Mouse (Mus musculus): ENCODE measurements around the gene Cldn24.
"Not testable (repeated sequence)": the region's sequence is repeated elsewhere in the genome, so short reads cannot be mapped to it uniquely, and the experiment has no call there.

The Cldn24 gene

DNA sequence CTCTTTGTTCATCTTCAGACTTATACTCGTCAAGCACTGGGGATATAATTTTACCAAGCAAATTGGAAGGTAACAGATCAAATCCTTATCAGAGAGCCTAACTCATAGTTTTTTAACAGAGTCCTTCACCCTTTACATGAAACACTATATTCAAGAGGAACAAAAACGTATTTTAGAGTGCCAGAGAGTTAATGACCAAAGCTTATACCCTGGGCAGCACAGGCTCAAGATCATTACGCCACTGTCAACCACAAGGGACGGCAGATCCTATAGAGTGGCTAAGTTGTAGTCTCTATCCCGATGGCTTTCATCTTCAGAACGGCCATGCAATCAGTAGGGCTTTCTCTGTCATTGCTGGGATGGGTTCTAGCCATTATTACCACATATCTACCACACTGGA lies at the start of gene Cldn24:
Gene Cldn24, plus strand, starts transcription at position 301 of the 400 bp plus-strand sequence.
- DNase-seq (ENCODE audit: extremely low read depth, low read depth), result no peak

DNA sequence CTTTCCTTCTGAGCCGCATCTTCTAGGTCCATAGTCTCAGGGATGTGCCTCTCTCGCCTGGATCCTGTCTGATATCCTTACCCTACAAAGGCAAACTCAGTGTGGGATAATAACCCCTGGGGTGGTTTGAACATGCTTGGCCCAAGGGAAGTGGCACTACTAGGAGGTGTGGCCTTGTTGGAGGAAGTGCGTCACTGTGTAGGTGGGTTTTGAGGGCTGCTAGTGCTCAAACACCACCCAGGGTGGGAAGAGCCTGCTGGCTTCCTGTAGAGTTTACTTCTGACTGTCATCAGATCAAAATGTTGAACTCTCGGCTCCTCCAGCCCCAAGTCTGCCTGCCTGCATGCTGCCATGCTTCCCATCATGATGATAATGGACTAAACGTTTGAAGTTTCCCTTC lies 49.0 kb upstream of the Cldn24 start:
- DNase-seq (ENCODE audit: extremely low read depth, low read depth), result no peak

DNA sequence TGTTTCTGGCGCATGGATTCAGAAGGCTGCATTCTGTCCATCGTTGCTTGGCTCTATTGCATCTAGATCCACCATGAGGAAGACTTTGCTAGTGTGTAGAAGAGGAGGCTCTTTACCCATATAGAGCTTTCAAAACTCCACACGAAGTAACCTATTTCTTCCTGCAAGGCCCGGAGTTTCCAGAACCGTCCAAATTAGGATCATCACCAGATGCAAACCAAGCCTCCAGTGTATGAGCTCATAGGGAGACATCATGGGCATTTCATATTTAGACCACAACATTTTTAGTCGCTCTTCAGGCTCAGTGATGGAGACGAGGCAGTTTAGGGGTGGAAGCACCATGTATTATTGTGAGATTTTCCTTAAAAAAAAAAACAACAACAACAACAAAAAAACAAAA lies 44.5 kb upstream of the Cldn24 start:
- DNase-seq (ENCODE audit: extremely low read depth, low read depth), result no peak

DNA sequence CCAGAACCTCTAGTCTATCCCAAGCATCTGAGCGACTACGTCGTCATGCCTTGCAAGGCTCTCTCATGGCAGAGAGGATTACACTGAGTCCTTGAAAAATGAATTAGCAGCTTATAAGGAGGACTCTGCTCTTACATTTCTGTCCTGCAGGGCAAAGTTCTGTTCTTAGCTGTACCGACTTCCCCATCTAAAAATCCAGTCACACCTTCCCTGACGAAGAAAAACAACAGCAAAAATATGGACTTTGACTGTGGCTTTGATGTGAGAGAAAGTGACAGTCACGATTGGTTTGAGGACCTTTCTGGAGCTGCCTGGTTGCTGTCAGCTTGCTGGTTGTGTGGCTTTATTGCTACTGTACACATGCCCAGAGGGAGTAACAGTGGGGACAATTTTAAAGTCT lies 42.4 kb upstream of the Cldn24 start:
- no peak for DNase-seq (ENCODE audit: extremely low read depth, low read depth)

DNA sequence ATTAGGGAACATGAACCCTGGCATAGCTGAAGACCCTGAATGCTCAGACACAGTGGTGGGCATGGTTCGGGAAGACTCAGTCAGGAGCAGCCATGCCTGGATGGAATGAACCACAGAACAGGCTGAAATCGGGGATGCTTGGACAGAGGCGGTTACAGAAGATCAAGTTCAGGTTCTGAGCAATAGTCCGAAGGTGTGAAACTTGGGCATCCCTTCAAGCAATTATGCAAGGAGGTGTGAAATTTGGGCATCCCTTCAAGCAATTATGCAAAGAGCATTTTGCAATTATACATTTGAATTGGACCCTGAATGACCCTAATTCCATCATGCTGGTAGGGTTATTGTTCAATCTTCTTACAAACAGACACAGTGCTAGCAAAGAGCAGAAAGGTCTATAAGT lies 40.1 kb upstream of the Cldn24 start:
- no peak for DNase-seq (ENCODE audit: extremely low read depth, low read depth)

DNA sequence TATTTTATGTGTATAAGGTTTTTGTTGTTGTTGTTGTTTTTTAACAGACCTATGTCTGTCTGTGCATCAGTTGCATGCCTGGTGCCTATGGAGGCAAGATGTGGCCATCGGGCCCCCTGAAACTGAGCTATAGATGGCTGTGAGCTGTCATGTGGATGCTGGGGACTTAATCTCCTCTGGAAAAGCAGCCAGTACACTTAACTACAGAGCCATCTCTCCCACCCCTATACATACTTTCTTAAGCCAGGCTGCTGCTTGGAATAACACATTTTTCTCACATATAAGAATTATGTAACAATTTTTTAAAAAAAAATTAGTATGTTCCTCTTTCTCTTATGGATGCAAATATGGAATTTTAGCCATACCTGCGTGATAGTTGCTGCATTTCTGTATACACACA lies 38.4 kb upstream of the Cldn24 start:
- no peak for DNase-seq (ENCODE audit: extremely low read depth, low read depth)

DNA sequence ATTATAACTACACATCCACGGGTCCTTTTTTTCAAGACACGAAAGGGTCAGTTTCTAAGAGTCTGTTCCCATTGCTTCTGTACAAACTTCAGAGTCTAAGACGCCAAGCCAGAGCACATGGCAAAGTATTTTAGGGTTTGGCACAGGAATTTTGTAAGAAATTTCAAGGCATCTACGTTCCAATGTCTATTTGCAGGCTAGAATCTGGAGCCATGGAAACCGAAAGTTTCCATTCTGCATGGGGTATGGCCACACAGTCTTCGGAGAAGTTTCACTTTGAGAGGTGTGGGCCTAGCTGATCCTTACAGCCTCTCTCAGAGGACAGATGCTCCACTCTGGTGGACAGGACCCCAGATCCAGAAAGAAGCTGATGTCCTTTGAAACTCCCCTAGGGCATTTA lies 38.0 kb upstream of the Cldn24 start:
- DNase-seq (ENCODE audit: extremely low read depth, low read depth), result no peak

DNA sequence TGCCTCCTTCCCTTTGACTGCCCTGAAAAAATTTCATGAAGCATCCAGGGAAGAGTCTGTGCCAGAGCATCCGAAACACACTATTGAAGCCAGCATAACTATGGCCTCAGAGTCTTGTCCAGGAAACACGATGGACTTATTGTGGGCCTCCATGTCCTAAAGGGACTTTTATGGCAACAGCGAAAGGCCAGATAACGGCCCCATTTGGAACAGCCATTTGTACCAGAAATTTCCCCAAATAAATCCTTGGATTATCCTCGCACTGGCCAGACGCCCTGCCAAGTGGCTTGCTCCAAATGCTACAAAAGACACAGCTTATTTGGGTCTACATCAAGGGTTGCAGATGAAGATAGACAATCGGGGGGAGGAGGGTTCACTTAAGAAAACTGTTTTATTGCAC lies 37.5 kb upstream of the Cldn24 start:
- no peak for DNase-seq (ENCODE audit: extremely low read depth, low read depth)

DNA sequence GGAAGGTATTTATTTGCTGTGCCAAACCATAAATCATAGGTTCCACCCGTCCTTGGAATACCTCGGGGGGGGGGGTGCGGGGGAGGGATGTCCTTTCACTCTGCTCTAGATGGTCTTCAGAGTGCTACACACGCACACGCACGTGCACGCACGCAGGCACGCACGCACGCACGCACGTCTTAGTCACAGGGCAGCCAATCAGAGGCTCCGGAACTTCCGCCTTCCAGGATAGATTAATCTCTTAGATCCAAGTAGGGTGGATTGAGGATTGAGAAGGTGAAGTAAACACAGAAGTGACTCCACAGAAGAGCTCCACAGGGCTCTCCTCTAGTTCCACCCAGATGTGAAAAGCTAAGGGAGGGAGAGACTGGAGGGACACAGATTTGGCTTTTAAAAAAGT lies 35.6 kb upstream of the Cldn24 start:
- DNase-seq (ENCODE audit: extremely low read depth, low read depth), result no peak

DNA sequence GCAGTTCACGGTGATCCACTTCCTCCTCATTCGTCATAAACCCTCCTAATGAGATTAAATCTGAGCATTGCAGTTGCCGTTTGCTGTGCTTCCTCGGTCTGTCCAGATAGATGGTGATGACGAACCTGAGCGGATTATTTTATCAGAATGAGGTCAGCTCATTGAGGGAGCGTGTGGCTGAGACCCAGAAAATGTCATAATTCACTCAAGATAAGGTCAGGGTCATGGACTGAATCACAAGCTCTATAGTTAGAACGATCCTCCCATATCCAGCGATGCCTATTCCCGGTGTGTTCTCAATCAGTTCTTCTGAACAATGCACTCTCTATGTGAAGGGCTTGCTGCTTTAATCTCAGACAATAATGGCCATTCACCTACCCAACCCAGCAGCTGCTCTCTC lies 34.2 kb upstream of the Cldn24 start:
- no peak for DNase-seq (ENCODE audit: extremely low read depth, low read depth)

DNA sequence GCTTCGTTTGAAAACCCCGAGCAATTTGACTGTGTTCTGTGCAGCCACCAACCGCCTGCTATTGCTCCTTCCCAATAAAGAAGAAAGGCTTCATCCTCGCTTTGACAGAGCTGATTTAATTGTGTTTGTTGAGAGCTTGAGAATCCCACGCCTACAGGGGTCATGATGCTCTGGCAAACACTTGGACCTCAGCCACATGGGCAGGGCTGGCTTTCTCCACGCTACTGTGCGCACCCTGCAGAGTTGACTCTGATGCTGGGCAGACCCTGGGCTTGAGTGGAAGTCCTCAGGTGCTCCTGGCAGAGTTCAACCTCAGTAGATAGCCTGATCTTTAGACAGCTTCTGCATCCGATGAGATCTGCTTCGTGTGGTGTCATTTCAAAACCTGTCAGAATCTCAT lies 30.0 kb upstream of the Cldn24 start:
- DNase-seq (ENCODE audit: extremely low read depth, low read depth), result no peak

DNA sequence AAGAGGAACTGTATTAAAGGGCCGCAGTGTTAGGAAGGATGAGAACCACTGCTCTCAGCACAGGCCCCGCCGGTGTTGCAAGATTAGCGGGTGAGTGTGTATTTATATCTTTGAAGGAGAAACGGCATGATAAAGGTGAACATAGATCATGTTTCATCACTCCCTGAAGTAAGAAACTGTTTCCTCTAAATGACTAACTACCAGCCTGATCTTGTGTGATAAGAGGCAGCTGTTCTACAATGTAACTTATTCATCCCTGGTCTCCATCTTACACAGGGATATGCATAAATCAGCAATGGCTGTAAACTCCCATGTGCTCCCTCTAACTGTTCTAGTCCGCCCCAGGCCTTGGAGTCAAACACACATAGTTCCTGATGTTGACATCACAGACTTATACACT lies 22.5 kb upstream of the Cldn24 start:
- DNase-seq (ENCODE audit: extremely low read depth, low read depth), result no peak

DNA sequence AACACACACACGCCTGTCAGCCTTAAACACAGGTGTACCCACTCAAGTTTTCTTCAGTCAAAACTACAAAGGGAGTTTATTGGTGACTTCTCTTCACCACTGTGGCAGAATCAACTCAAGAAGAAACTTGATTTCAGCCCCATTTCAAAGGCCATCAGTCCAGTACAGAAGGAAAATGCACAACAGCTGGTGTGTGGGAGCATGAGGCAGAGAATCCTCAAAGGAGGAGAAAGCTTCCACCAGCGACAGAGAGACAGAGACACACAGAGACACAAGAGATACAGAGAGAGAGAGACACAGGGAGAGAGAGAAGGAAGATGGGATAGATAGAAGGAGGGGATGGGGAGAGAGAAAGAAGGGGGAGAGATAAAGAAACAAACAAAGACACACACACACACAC lies 19.6 kb upstream of the Cldn24 start:
- DNase-seq (ENCODE audit: extremely low read depth, low read depth), result no peak

DNA sequence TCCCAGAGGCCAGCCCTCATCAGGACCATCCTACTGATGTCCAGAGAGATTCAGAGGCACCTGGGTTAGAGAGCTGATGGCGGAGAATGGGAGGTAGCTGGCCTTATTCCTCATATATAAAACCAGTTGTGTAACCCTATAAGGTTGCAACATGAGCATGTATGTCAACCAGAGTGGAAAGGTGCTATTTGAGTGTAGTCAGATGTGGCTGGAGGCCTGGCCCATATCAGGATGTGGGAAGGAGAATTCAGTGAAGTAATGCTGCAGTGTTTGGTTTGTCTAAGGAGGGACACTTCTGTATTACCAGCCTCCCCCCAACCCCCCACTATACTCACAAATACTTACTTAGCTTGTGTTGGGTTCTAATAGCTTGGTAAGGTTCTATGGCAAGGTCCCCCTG lies 17.7 kb upstream of the Cldn24 start:
- DNase-seq (ENCODE audit: extremely low read depth, low read depth), result no peak

DNA sequence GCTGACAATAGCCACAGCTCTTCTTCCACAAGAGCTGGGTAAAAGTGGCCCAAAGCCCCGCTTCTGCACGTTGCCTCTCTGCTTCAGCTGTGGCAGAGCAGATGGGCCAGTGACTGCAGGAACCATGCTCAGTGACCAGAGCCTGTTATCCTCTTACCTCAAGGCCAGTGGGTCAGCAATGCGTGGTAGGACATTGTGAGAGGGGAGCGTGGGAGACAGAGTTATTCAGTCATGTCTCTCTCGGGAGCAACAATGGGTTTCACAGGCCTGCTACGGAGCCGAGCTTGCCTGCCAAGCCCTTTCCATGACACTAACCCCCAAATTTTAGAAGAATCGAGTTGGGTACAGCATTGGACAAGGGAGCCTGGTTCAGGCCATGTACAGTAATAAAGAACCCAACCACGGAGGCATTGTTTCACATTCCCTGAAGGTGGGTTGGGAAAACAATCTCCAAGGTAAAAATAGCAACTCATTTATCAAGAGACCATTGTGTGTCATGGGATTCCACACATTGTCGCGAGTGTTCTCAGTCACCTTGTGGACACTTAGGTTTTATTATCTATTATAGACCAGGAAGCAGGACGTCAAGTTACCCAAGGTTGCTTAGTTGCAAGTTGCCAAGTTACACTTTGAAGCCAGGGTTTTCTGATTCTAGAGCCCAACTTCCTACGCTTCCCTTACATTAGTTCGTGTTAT lies 11.8 kb upstream of the Cldn24 start:
- DNase-seq (ENCODE audit: extremely low read depth, low read depth), result no peak

DNA sequence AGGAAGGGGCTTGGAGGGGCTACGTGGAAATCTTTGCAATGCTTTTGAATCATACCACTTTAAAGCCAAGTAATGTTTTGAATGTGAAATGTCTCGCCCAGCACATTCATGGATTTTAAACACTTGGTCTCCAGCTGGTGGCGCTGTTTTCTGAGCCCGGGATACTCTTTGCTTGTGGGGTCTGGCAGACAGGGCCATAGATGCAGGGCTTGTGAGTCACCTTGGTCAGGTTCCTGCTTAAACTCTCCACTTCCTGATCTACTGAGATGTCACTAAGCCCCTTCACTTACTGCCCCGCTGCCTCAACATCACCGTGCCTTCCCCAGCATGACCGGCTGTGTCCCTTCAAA lies 11.3 kb upstream of the Cldn24 start:
- no peak for DNase-seq (ENCODE audit: extremely low read depth, low read depth)

DNA sequence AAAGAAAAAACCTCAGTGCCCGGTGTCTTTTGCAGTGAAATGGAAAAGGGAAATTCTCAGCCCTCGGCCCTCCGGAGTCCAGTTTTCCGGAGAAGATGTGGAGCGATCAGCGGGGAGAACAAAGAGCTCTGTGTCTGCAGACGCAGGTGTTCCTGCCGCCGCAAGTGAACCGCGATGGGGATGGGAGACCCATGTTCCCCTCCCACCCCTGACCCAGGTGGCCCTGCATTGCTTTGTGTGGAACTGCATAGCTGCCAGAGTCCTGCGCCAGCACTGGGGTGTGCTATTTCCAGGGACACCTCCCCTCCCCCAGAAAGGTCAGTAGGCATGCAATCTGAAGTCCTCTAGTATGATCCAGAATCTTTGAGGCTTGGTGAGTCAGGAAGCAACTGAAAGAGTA lies 10.7 kb upstream of the Cldn24 start:
- no peak for DNase-seq (ENCODE audit: extremely low read depth, low read depth)

DNA sequence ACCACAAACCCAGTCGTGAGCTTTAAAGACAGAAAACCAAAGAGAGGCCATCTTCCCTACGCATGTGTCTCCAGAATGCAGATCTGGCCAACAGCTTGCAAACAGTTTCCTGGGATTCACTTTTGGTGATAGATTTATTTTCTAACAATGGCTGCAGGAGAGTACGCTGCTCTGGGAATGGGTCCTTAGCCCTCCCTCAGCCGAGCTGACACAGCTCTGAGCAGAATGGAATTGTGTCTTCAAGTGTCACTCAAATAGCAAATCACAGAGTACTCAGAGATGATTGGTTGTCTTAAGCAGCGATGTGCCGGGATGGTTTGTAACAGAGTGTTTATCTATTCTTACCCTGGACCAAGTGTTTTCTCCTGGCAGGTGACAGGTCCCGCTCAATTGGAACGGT lies 2.9 kb upstream of the Cldn24 start:
- DNase-seq (ENCODE audit: extremely low read depth, low read depth), result no peak

DNA sequence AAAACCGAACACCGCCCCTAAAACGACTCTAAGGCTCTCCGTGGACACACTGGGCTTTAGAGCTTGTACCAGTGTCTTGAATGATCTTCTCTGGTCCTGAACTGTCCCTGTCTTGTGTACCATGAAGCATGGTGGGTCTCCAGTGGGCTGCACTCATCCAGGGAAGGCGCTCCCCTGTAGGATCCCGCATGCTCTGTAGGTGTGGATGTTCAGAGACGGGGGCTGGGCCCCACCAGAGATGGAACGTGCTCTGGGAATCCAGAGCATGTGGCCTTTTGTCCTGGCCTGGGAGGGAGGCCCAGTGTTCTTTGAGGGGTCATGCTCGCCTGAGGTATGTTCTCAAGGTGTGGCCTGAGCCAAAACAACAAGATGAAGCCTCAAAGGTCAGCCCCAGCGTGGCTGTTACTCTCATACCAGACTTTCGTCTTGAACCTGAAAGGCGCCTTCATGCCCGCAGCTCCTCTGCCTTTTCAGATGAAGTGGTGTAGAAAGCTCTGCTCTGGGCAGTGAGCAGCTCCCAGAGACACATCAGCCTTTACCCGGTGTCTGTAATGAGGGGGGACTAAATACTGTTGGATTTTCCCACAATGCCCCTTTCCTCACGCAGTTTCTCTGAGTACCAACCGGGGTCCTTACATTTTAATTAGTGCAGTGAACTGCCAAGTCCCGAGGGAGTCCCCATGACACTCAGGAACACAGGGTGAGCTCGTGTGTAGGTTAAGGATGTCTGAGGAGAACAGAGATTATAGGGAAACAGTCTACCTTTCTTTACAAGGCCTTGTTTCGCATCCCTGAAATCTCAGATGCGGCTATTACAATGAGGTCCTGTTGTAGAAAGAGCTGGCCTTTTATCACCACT lies 800 bp upstream of the Cldn24 start:
- no peak for DNase-seq (ENCODE audit: extremely low read depth, low read depth)

DNA sequence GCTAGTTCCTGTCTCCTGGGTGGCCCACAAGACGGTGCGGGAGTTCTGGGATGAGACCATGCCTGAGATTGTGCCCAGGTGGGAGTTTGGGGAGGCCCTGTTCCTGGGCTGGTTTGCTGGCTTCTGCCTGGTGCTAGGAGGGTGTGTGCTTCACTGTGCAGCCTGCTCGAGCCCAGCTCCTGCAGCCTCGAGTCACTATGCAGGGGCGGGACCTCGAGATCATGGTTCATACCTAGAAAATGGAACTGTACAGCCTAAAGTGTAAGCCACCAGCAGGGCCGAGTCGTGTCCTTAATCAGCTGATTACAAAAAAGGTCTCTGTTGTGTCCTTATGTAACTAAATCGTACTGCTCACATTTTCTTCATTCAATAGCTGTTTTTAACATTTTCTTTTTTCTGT lies 598 bp downstream of the Cldn24 start:
- not testable (repeated sequence) for DNase-seq (ENCODE audit: extremely low read depth, low read depth)

DNA sequence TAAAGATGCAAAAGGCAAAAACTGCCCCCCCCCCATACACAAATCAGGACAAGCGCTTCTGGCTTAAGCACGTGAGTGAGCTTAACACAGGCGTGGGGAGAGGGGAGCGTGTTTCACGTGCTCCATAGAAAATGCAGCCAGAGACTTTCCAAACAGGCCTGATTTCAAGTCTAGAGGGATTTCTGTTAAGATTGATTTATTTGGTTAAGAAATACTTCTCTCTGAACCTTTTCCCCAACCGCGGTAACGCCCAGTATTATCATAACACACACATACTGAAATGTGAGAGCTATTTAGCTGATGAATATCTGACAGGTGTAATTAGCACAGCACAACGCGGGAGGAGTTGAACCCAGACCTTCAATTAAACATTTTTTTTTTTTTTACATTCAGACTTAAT lies 1.8 kb downstream of the Cldn24 start:
- DNase-seq (ENCODE audit: extremely low read depth, low read depth), result no peak

DNA sequence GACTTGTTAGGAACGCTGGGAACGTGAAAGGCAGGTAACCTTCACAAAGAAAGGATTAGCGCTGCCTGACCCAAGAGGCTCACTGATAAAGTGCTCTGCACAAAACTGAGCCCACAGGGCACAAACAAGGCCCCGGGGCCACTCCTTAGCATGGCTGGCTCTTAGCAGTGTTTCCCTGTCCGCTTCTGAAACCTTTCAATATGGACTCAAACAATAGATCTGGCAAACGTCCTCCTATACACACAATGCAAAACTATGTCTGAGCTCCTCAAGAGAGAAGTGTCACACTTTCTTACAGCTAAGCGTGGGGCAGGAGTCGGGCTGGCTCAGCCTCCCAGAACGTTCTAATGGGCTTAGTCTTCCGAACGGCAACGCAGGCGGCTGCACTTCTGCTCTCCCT lies 2.2 kb downstream of the Cldn24 start, which contains the start of gene Cldn22:
Gene Cldn22, plus strand, starts transcription at position 301 of the 400 bp plus-strand sequence.
- DNase-seq (ENCODE audit: extremely low read depth, low read depth), result no peak

DNA sequence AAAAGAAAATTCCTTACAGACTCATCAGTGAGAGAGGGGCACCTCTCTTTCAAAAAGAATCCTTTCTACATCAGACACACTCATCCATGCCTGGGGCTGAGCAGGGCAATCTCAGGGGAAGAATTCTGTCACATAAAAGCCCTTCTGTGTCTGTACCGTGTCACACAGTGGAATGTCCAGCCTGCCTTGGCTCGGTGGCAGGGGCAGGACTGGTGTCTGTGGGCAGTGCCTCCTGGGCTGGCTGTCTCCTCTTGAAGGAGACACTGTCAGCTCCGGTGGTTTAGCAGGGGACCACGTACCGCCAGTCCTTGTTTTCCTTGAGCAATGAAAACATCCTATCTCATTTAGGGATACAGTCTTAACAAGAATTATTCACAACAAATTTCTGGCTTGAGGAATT lies 3.7 kb downstream of the Cldn24 start:
- DNase-seq (ENCODE audit: extremely low read depth, low read depth), result no peak
